Mouse (Mus musculus) erythroblast, adult 5-6 weeks (primary cell): ENCODE measurements around the gene Rnf5. TPM values are rescaled to one million over a fixed set of nuclear protein-coding genes. Genes with fewer than 3 reads are reported as not detected.

Experiments
- ATAC-seq: replicated peaks from 2 replicates; pipeline ENCODE4 v1.8.0; 2016; ENCODE audit warnings: moderate number of reproducible peaks, mild to moderate bottlenecking, moderate TSS enrichment, inconsistent platforms; ENCODE audit not compliant: poor library complexity, low FRiP score, severe bottlenecking
- total RNA-seq, 2 experiments: library from RNA; stranded (forward) in 1 of 2; stranded (reverse) in 1 of 2; fragments of 150-400 nt in 1 of 2; fragments of 200-764, 138-1000 nt in 1 of 2; gene quantifications; 2 replicates each; pipeline versions ENCODE4 v1.2.3 to v1.2.4; 2015 to 2017; ENCODE audit warnings: low replicate concordance in 2 of 2

Rnf5 gene
- total RNA-seq, 2 experiments from 2014 or later = 4.1 to 30.2 TPM

DNA sequence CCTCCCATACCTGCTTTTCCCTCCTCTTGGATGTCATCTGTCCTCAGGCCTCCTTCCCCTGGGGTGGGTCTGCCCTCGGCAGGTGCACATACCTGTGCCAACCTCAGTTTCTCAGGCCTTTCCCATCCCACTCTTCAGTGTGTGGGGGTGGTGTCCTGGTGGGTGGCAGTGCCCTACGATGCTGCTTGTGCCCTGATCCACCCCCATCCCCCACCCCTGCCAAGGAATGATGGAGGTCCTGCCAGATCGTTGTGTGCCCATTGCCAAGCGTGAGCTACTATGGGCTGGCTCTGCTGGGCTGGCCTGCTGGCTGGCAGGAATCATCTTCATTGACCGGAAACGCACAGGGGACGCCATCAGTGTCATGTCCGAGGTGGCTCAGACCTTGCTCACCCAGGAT, 7.6 kb upstream of the Rnf5 start:
- ATAC-seq = no peak

DNA sequence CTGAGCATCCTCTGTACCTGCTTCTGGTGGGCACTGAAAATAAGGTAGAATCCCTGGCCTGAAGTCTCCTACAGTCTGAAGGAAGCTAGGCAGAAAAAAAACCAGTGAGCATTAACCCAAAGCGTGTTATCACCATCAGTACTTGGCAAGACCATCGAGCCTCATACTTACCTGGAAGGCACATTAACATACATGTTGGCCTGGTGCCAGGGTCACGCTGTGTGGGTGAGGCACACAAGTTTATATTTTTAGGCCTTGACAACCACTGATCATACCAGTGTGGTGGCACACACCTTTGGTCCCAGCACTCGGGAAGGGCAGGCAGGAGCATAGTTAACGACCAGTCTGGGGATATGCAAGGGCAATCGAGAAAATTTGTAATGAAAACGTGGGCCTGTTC, 4.5 kb upstream of the Rnf5 start:
- ATAC-seq = no peak

DNA sequence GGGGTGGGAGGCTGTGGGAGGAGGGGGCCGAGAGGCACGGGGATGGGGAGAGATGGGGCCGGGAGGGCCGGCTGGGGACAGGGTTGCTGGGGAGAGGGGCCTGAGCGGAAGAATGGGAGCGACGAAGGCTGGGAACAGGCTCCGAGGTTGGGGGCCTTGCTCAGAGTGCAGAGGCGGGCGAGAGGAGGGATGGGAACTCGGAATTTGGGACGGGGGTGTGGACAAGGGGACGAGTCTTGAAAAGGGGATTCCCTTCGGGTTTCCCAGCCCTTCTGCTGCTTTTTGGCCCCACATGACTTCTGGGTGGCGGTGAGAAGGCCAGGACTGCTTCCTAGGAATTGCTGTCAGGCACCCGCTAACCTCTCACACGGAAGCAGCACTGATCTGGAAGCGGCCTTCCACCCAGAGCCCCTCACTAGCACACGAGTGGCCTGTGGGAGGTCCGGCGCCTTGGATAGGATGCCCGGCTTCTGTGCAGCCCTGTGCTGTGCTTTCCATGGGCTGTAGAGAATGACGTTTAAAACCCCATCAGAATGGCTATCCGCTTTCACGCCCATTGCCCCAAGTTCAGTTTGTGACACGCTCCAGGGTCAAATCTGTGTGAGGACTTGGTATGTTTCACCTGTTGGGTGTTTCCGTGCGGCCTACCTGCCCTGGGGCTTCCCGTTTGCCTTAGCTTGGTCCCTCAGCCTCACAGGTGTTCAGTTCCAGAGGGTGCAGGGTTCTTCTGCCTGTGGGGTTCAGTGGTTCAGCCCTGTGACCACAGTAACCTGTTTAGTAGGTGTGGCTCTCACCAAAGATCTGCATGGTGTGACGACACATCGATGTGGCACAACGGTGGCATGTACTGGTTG, 2.9 kb upstream of the Rnf5 start:
- ATAC-seq = no peak

DNA sequence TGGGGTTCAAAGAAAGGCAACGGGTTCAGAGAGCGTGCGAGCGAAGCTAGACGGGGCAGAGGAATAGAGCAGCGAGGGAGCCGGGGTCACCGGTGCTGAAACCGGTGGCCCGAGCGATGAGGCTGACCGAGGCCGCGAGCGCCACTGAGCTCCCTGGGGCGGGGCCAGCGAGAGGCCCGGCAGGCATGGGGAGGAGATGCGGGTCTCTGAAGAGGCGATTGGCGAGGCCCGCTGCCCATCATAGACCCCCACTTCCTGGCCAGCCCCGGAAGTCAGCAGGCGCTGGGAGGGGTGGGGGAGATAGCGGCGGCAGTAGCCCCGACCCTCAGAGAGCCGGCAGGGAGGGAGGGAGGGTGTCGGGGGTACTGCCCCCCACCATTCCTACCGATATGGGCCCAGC, 2.1 kb upstream of the Rnf5 start:
- ATAC-seq = peak; percentile 50

GRCm38 (mm10) chr17:34604511-34605237, 1.2 kb upstream of the Rnf5 start:
- ATAC-seq = no peak

GRCm38 (mm10) chr17:34604061-34604508, 595 bp upstream of the Rnf5 start, which contains the start of gene Agpat1:
TSS of gene Agpat1 (plus strand) at chr17:34604262.
- ATAC-seq = peak; percentile 55; the same call in 1 of the 2 replicates

DNA sequence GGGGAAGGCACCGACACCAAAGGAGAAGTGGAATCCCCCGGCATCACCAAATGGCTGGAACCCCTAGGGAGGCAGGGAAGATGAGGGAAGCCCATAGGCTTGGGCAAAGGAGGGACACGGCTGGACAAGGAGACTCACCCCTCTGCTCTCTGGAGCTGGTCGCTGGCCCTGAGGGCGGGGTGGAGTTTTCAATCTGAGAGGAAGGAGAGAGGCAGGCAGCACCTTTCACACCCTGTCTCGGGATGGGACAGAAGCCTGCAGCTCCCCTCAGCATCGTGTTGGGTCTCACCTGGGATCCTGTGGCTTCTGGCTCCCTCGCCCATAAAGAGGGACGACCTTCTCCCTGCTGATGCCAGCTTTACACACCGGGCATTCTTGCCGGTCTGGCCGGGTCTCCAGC, 1.7 kb downstream of the Rnf5 start:
- ATAC-seq = no peak

GRCm38 (mm10) chr17:34599891-34600290, 3.6 kb downstream of the Rnf5 start:
- ATAC-seq = no peak

DNA sequence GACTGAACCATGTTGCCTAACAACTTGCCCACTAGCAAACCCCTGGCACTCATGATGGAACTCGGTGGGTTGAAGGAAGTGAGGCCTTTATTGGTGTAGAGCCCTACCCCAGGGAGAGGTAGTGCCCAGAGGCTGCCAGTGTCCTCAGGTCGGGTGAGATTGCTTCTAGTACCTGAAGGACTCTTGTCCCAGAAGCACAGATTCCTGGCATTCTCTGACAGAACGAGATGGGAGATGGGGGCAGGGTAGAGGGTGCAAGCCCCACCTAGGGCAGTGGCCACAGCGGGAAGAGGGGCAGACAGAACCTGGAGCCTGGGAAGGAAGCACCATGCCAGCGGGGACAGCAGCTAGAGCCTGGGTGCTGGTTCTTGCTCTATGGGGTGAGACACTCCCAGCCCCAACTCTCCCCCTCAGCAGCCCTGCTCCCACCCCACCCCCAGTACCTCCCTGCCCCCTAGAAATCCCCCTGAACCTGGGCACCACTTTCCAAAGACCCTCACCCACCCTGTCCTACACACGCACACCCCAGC, 5.9 kb downstream of the Rnf5 start, which contains the start of gene Ager:
Gene Ager, plus strand, starts transcription at position 297 of the 530 bp plus-strand sequence.
- ATAC-seq = no peak

GRCm38 (mm10) chr17:34596098-34596497, 7.4 kb downstream of the Rnf5 start:
- no peak for ATAC-seq

DNA sequence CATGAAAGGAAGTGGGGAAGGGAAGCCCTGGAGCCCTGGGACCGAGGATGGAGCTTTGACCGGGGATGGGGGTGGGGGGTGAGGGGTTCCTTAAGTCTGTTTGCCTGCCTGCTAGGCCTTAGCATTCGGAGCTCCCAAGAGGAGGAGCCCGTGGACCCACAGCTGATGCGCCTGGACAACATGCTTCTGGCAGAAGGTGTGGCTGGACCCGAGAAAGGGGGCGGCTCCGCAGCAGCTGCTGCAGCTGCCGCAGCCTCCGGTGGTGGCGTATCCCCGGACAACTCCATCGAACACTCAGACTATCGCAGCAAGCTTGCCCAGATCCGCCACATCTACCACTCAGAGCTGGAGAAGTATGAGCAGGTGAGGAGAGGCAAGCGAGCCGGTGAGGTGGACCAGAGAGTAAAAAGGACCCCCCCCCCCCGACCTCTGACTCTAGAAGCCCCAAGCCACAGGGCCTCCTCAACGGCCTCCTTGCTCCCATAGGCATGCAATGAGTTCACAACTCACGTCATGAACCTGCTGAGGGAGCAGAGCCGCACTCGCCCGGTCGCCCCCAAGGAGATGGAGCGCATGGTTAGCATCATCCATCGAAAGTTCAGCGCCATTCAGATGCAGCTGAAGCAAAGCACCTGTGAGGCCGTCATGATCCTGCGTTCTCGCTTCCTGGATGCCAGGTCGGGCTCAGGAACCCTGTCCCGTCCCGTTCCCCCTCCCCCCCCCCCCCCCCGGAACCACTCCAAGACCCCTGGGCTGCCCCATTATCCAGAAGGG, 9.6 kb downstream of the Rnf5 start:
- ATAC-seq = no peak

DNA sequence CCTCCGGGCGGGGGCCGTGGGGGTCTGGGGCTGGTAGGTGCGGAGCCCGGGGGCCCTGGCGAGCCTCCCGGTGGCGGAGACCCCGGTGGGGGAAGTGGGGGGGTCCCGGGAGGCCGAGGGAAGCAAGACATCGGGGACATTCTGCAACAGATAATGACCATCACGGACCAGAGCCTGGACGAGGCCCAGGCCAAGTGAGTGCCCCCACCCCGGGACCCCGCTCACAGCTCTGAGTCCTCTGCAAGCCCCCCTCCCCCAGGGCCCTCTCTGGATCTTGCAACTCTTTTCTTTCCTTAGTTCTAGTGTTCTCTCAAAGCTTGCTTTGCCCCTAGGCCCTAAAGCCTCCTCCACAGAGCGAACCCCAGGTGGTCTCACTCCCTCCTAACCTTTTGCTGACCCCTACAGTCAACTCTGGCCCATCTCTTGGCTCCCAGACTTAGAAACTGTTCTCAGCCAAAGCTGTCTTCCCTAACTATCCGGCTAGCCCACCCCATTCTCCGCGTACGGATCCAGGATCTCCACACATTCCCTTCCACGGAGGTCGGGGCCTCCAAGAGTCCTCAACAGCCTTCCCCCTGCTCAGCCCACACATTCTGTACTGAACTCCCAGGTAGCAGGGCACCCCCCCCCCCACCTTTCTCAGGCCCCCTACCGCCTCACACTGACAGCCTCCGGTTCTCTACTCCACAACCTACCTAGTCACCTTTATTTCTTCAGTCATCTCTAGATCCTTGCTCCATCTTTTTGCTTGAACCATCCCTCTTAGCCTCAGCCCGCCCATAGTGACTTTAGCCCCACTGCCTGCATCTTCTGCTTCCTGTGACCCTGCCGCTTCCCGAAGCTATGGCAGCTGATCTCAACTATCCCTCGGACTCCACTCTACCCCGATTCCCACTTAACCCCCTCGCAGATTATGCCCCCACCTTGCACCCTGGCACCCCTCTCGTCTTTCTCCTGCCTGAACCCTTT, 10.6 kb downstream of the Rnf5 start:
- ATAC-seq = no peak

GRCm38 (mm10) chr17:34591994-34592375, 11.5 kb downstream of the Rnf5 start:
- peak; percentile 75 for ATAC-seq

DNA sequence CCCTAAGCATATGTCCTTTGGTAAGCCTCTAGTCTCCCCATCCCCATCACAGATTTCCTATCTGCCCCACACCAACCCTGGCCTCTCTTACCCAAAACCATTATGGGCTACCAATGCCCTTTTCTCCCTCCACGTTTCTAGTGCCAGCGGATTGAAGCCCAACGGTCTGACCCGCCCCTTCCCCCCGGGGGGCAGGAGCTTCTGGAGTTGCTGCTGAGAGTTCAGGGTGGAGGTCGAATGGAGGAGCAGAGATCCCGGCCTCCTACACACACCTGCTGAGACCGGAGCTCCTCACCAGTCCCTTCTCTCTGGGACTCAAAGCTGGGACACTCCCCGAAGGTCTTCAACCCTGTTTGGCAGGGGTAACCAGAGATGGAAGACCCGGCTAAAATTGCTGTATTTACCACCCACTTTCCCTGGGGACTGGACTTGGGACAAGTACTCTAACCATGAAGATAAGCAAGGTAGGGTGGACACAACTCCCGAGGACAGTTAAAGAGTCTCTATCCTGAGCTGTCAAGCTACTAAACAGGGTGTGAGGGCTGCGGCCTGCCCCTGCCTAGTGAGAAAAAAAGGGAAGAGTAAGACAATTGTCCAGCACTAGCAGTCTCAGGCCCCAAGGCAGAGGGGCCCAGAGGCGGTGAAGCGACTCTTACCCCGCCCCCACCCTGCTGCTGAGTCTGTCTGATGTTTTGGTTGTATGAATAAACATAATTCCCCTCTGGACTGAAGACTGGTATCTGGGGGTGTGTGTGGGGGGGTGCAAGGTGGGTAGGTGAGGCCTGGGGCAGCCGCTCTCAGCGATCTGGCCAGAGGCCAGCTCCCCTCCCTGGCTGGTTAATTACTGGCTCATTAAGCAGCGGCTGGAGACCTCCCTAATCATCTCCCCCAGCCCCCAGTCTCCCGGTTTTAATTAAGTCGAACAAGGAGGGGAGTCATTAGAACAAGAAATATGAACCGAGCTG, 12.2 kb downstream of the Rnf5 start, which contains the start of gene Pbx2:
Gene Pbx2, plus strand, starts transcription at position 238 of the 965 bp plus-strand sequence.
- no peak for ATAC-seq

GRCm38 (mm10) chr17:34590154-34590987, 13.1 kb downstream of the Rnf5 start:
- ATAC-seq = no peak

DNA sequence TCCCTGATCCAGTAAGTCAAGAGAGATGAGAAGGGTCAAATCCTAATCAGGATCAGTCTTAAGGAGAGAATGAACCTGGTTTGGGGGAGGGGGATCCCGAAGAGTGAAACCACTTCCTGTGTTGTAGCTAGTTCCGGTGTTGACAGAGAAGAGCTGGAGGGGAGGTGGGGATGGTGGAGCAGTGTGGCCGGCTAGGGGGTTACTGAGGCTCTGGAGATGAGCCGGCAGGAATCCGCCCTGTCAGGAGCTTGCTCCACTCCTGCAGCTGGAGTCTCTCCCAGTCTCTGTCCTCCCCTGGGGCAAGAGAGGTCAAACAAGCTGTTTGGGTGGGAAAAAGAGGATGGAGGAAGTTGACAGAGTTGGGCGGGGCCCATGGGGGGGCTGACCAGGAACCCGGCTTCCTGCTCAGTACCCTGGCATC, 13.8 kb downstream of the Rnf5 start, which contains the start of gene Gpsm3:
Gene Gpsm3, plus strand, starts transcription at position 126 of the 421 bp plus-strand sequence.
- no peak for ATAC-seq

DNA sequence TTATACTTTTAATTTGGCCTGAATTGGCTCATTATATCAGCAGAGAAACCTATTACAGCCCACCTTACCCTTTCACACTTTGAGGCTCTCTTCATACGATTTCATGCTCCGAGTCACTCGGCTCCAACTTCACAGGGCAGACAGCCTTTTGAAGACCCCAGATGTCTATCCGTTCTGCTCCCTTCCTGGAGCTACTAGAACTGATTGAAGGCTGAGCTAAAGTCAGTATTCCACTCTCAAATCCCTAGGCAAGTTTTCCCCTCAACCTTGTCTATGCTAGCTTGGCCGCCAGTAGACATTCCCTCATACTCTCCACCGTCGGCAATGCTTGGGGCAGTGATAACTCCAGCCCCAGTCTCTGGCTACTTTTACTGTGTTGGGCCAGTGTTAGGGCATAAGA, 14.3 kb downstream of the Rnf5 start:
- ATAC-seq = no peak
